Mouse (Mus musculus) skeletal muscle tissue, adult 2 months (tissue): ENCODE results near the gene Cyp4a31.
"Not testable (repeated sequence)": the region's sequence is repeated elsewhere in the genome, so short reads cannot be mapped to it uniquely, and the experiment has no call there.

ENCODE experiments used
- DNase-seq: peaks from one replicate; pipeline ENCODE4 v3.0.0-alpha.2; 2012; ENCODE audit warnings: low read depth, low spot score

Gene Cyp4a31

DNA sequence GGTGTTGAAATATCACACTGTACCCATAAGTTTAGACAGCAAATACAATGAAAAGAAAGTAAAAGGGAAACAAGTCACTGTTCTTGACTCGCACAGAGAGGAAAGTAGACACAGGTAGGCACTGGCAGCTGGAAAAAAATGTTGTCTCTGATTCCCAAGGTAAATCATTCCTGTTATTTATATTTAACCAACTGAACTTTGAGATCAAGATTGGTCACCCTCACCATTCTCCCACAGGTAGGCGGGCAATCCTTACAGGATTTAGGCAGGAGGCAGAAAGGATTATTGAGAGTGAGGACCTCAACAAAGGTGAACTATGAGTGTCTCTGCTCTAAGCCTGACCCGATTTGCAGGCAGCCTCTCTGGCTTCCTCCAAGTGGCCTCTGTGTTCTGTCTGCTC is at the start of gene Cyp4a31:
TSS of gene Cyp4a31 (plus strand) at position 249 of the 400 bp plus-strand sequence.
- DNase-seq, result no peak

DNA sequence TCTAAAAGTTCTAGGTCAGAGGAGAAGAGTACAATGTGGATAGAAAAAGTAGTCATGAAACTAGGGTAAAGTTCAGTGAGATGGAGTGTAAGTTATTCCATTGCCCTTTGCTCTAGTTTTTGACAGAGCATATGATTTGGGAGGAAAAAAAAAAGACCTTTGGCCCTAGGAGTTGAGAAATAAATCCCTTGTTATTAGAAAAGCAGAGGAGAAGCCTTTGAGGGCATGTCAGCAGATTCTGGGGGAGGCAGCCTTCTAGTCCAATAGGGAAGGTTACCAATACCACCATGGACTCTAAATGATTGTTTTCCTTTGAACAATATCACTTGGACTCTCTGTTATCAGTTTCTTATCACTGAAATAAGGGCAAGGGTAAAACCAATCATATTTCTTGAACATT is 49.5 kb upstream of the Cyp4a31 start:
- DNase-seq, result not testable (repeated sequence)

DNA sequence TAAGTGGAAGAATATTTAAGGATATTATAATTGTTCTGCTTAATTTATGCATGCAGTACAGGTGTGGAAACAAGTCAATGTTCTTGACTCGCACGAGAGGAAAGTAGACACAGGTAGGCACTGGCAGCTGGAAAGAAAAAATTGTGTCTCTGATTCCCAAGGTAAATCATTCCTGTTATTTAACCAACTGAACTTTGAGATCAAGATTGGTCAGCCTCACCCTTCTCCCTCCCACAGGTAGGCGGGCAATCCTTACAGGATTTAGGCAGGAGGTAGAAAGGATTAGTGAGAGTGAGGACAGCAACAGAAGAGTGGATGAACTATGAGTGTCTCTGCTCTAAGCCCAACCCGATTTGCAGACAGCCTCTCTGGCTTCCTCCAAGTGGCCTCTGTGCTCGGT is 45.4 kb upstream of the Cyp4a31 start, which contains the start of gene Cyp4a10:
TSS of gene Cyp4a10 (plus strand) at position 265 of the 400 bp plus-strand sequence.
- DNase-seq, result not testable (repeated sequence)

GRCm38 (mm10) chr4:115519444-115519843 is 44.0 kb upstream of the Cyp4a31 start:
- DNase-seq, result no peak

DNA sequence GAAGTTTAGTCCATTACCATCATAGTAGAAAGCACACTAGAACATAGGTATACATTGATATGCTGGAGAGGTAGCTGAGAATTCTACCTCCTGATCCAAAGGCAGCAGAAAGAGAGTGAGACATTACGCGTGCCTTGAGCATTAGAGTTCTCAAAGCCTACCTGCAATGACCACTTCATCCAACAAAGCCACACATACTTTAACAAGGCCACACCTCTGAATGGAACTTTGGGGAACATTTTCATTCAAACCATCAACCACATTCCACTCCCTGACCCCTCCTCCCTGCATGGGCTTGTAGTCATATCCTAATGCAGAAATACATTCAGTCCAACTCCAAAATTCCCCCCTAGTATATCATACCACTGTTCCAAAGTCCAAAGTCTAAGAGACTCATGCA is 41.7 kb upstream of the Cyp4a31 start:
- DNase-seq, result no peak

- DNase-seq, result no peak
Measured at GRCm38 (mm10) chr4:115545101-115545500, 18.3 kb upstream of the Cyp4a31 start.

DNA sequence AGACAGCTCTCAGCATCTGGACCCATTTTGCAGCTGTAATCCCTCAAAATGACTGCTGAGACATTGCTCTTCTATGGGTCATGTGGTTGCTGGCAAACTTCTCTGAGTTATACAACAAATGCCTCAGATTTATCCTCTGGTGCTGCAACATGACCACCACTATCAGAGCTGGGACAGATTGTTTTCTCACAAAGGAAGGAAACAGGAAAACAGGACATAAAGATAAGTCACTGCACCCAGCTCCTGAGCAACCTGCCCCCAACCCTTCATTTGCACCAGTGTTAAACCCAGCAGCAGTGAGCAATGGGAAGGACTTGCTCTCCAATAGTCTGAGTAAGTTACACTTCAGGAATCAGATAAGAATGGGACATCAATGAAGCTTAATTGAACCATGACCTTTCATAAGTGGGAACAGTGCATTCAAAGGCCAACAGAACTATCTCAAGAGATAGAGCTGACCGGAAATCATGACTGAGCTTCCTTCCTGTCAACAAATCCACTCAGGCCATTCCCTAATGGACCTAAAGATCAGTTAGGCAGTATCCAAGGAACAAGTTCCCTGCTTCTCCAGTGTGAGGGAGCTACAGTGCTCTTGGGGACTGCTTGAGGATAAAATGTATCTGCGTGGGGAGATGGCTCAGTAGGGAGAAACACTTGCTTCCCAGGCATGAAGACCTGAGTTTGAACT is 17.2 kb upstream of the Cyp4a31 start:
- DNase-seq, result no peak

- DNase-seq, result no peak
Measured at GRCm38 (mm10) chr4:115552726-115553125, 10.7 kb upstream of the Cyp4a31 start.

DNA sequence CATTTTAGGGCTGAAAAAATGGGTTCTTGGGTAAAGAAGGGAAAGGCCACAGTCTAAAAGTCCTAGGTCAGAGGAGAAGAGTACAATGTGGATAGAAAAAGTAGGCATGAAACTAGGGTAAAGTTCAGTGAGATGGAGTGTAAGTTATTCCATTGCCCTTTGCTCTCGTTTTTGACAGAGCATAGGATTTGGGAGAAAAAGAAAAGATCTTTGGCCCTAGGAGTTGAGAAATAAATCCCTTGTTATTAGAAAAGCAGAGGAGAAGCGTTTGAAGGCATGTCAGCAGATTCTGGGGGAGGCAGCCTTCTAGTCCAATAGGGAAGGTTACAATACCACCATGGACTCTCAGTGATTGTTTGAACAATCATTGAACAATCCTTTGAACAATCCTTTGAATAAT is 7.9 kb upstream of the Cyp4a31 start:
- DNase-seq, result no peak

DNA sequence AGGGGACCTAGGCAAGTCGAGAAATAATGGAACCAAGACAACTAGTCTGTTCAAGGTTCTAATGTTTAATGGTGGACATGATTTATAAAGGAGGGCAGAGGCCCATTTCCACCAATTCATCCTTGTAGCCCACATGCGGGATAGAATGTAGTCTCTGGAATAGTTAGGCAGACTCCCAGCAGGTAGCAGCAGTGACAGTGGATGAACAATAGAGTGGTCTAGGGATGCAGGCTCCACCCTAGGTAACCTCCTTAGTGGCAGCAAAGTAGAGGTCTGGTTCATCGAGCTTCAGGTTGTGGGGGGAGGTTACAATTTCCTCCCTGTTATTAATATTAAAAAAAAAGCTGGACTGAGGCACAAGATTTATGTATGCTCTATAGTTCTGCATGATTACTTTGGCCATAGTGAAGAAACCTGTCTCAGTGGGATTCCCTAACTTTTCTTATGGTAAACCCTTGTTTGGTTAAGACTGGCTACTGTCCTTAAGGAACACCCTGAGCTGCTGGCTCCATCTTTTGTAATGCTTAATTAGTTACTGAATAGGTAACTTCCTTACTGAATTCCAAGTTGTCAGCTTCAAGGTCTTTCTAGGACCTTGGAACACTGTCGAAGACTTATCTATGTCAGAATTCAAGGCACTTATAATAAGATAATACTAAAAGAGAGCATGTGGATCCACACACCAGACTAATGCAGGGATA is 5.4 kb upstream of the Cyp4a31 start:
- no peak for DNase-seq

GRCm38 (mm10) chr4:115561236-115561635 is 2.2 kb upstream of the Cyp4a31 start:
- not testable (repeated sequence) for DNase-seq

DNA sequence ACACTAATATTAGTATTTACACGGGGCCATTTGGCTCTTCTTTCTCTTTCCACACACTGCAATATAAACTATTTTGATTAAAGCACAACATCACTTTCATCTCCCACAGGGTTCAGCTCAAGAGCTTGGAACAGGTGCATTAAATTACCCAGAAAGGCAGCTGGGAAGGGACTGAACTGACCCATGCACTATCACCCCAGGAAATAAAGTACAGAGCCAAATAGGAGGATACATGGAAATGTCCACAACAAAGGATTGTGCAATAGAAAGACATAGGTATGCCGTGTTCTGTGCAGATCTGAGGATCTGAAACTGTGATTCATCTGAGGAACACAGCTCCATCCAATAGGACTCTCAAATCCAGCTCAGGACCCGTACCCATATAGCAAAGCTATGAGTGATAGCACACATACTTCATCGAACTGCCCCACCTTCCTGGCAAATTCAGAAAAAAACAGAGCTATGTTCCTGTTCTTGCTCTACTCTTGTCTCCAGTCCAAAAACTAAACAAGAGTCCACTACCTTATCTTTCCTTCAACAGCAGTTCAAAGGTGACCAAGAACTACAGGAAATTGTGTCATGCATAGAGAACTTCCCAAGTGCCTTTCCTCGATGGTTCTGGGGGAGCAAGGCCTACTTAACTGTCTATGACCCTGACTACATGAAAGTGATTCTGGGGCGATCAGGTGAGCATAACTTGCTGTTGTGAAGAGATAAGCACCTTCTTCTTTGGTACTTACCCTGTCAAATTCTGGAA is 1.2 kb downstream of the Cyp4a31 start:
- DNase-seq, result not testable (repeated sequence)

GRCm38 (mm10) chr4:115575255-115575654 is 11.8 kb downstream of the Cyp4a31 start:
- DNase-seq, result no peak

DNA sequence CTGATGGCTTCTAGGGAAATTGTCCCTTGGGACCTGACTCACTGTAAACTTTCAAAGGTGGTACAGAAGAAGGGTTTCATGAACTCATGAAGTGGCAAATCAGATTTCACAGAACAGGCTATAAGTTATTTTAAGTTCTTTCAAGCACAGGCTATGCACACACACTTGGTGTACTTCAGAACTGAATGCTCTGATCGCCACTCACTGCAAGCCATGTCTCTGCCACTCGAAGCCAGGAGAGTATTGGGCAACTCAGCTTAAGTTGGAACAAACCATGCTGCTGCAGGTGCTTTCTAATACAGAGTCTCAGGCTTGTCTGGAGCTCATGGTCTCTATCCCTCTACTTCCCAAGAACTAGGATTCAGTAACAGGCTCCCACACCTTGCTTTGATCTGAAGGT is 12.3 kb downstream of the Cyp4a31 start:
- DNase-seq, result no peak

DNA sequence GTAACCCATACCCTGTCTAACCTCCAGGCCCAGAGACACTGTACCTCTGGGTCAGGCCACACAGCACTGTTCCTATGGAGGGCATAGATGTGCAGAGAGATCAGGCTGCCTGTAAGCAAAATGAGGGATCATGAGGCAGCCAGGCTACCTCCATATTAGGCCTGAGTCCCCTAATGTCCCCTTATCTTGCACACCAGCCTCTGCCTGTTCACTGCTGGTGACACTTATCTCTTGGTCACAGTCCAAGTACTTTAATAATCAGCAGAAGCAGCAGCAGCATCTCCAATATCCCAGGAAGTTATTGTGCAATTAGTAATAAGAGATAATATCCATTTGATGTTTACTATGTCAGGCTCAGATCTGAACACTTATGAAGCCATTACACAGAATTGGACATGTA is 19.6 kb downstream of the Cyp4a31 start:
- DNase-seq, result peak; percentile 1

GRCm38 (mm10) chr4:115596357-115596756 is 32.9 kb downstream of the Cyp4a31 start:
- DNase-seq, result no peak

DNA sequence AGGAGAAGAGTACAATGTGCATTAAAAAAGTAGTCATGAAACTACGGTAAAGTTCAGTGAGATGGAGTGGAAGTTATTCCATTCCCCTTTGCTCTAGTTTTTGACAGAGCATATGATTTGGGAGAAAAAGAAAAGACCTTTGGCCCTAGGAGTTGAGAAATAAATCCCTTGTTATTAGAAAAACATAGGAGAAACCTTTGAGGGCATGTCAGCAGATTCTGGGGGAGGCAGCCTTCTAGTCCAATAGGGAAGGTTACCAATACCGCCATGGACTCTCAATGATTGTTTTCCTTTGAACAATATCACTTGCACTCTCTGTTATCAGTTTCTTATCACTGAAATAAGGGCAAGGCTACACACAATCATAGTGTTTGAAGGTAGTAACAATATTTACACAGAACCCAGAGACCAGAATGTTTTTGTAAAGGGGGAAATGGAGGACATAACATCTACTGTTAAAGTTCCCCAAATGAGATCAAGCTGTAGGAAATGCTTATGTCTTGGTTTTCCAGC is 33.4 kb downstream of the Cyp4a31 start:
- no peak for DNase-seq

DNA sequence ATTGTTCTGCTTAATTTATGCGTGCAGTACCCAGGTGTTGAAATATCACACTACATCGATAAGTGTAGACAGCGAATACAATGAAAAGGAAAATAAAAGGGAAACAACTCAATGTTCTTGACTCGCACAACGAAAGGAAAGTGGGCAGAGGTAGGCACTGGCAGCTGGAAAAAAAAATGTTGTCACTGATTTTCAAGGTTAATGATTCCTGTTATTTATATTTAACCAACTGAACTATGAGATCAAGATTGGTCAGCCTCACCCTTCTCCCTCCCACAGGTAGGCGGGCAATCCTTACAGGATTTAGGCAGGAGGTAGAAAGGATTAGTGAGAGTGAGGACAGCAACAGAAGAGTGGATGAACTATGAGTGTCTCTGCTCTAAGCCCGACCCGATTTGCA is 37.2 kb downstream of the Cyp4a31 start, which contains the start of gene Cyp4a32:
TSS of gene Cyp4a32 (plus strand) at position 359 of the 400 bp plus-strand sequence.
- DNase-seq, result not testable (repeated sequence)

DNA sequence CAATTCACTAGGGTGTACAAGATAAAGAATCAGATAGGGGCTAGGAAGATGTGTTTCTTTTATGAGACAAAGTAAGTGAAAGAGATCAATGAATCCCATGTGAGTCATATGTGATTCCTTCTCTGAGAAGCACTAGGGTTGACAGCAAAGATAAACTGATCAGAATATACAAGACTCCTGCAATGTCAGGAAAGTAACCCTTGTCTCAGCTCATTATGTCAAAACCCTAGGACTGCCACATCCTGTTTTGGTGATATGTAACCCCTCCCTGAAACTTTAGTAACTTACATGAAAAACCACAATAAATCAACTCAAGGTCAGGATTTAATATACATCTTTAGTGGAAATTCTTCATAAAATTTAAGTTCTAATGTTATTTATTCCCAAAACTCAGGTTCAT is 50.6 kb downstream of the Cyp4a31 start:
- no peak for DNase-seq

DNA sequence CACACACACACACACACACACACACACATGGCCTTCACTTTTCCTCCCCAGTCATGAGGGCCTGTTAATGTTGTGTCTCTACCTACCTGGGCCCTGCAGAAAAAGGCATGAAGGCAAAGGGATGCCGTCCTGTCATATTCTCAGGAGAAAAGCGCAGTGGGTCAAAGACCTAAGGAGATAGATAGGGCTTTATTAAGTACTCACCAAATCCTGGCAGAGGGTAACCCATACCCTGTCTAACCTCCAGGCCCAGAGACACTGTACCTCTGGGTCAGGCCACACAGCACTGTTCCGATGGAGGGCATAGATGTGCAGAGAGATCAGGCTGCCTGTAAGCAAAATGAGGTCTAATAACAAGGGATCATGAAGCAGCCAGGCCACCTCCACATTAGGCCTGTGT is 62.1 kb downstream of the Cyp4a31 start:
- DNase-seq, result not testable (repeated sequence)
